Mouse (Mus musculus) lung, postnatal 0 days (tissue): ENCODE results near the gene 1700001P01Rik.

Experiments used
- CTCF ChIP-seq: IDR thresholded peaks from 2 replicates; pipeline ENCODE4 v1.5.1; 2016; ENCODE audit warnings: antibody characterized with exemption, mild to moderate bottlenecking
- EP300 ChIP-seq: IDR thresholded peaks from 2 replicates; pipeline ENCODE4 v1.6.1; 2016; ENCODE audit warnings: antibody characterized with exemption, mild to moderate bottlenecking, control low read depth

DNA sequence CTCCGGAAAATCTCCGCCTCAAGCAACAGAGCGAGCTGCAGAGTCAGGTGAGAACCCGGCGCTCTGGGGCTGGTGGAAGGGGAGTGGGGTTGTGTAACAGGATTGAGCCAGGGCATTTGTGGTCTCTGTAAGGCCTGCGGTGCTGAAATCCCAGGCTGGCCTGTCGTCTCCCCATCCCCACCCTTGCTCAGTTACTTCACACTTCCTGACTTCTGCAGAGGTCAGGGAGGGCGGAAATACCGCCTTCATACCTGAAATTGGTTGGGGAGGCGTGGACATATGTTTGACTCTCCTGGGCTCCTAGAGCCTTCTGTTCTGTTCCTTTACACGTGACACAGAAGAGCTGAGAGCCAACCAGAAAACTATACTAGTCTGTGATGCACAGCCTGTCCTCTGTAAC, 40.0 kb upstream of the 1700001P01Rik start:
- TF ChIP-seq CTCF (no peak), EP300 (no peak)
